Mouse (Mus musculus) retina, postnatal 1 day (tissue): ENCODE data around the gene Abhd17b.

Source experiments
- DNase-seq: peaks from one replicate; pipeline ENCODE4 v3.0.0-alpha.2; 2012

Gene Abhd17b

DNA sequence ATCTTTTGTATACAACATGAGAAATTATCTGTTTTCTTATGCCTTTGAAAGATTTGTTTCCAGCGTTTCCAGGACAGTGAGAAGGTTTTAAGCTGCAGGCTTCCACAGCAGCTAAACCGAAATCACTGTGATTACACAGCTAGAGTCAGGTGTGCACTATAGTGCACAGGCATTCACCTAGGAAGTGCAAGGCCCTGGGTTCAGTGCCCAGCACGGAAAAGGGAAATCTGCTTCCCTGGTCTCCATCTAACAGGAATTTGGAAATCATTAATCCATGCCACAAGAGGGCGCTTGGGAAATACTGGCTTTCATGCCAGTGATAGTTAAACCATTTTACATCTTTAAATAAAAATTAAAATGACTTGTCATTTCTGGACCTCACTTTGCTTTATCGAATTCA is 81.1 kb downstream of the Abhd17b start:
- peak; percentile 58 for DNase-seq
